Mouse (Mus musculus) liver, embryonic 16.5 days (tissue): Measurements from ENCODE around the gene Zhx3. TPM values are rescaled to one million over a fixed set of nuclear protein-coding genes. Genes with fewer than 3 reads are reported as not detected.

Experiments used
- ATAC-seq: fragments of 200-750 bp; cut with Nextera tagmentation; 2 replicates; pipeline ENCODE4 v1.8.0; 2017; ENCODE audit warnings: low read depth, mild to moderate bottlenecking, moderate number of reproducible peaks, moderate library complexity
- H3K27ac ChIP-seq: fragments of 300-500 bp; sonication (generic); 2 replicates; pipeline ENCODE4 v1.5.1; 2014; ENCODE audit warnings: mild to moderate bottlenecking, low read length
- H3K27me3 ChIP-seq: fragments of 300-500 bp; sonication (generic); 2 replicates; pipeline ENCODE4 v1.6.1; 2014; ENCODE audit warnings: low read depth, low read length, mixed read lengths; ENCODE audit not compliant: control insufficient read depth, insufficient read depth
- H3K36me3 ChIP-seq: fragments of 300-500 bp; sonication (generic); 2 replicates; pipeline ENCODE4 v1.6.1; 2014; ENCODE audit warnings: mild to moderate bottlenecking; ENCODE audit not compliant: control insufficient read depth, insufficient read depth
- H3K4me1 ChIP-seq: fragments of 300-500 bp; sonication (generic); 2 replicates; pipeline ENCODE4 v1.6.1; 2014; ENCODE audit warnings: low read depth, low read length, mixed read lengths; ENCODE audit not compliant: control insufficient read depth
- H3K4me2 ChIP-seq: fragments of 300-500 bp; sonication (generic); 2 replicates; pipeline ENCODE4 v1.6.1; 2014; ENCODE audit warnings: low read depth, low read length, mixed read lengths
- H3K4me3 ChIP-seq: fragments of 300-500 bp; sonication (generic); 2 replicates; pipeline ENCODE4 v1.5.1; 2014; ENCODE audit warnings: low read depth, mild to moderate bottlenecking, low read length
- H3K9ac ChIP-seq: fragments of 300-500 bp; sonication (generic); 2 replicates; pipeline ENCODE4 v1.6.1; 2014; ENCODE audit warnings: low read depth, low read length
- H3K9me3 ChIP-seq: fragments of 300-500 bp; sonication (generic); replicated peaks from 2 replicates; pipeline ENCODE4 v1.6.1; 2016; ENCODE audit warnings: low read length; ENCODE audit not compliant: control insufficient read depth
- WGBS: fragments of 180-500 bp; shearing (Covaris S2); extraction: QIAGEN DNeasy Blood & Tissue Kit; methylation state at CpG from one replicate; pipeline ENCODE4 v1.1.7; 2014; ENCODE audit not compliant: insufficient replicate concordance; 5-methylcytosine and 5-hydroxymethylcytosine counted together
- polyA plus RNA-seq: library from polyadenylated mRNA; unstranded; fragments of >200 nt; fragmentation: Nextera tagmentation; extraction: Ambion mirVana; gene quantifications from 2 replicates; pipeline ENCODE4 v1.2.1, GENCODE M21; 2015

Zhx3 gene
- polyA plus RNA-seq, 1 experiment from 2014 or later: 3.2 TPM

DNA sequence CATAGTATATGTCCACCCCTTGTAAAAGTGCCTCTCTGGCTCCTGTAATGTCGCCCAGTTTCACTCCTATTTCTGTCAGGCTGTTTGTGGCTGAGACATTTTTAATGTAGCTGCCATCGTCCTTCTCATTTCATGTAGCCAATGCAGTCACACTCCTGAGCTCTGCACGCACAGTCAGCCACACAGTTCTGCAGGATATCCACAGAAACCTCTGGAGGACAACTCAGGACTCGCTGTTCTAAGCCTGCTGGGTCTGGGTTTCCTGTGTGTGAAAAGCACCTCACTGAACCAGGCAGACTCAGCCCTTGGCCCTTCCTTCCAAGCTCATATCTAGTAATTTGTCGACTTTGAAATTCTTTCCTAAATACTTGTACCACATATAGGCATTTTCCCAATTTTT lies 148.3 kb downstream of the Zhx3 start:
- no peaks in the 10 kb centered on the region for H3K27me3 ChIP-seq
- no peak overlapping the region for H3K4me3 ChIP-seq
- H3K9ac ChIP-seq: no peak overlapping the region
- no peak overlapping the region for H3K4me2 ChIP-seq
- H3K36me3 ChIP-seq: peaks cover 46% of the 10 kb centered on the region
- H3K4me1 ChIP-seq: no peaks in the 10 kb centered on the region
- no peak overlapping the region for H3K27ac ChIP-seq
- WGBS: 82% methylated on average over 5 of the region's 5 CpGs
- no peak for ATAC-seq
- H3K9me3 ChIP-seq: no peaks in the 10 kb centered on the region

DNA sequence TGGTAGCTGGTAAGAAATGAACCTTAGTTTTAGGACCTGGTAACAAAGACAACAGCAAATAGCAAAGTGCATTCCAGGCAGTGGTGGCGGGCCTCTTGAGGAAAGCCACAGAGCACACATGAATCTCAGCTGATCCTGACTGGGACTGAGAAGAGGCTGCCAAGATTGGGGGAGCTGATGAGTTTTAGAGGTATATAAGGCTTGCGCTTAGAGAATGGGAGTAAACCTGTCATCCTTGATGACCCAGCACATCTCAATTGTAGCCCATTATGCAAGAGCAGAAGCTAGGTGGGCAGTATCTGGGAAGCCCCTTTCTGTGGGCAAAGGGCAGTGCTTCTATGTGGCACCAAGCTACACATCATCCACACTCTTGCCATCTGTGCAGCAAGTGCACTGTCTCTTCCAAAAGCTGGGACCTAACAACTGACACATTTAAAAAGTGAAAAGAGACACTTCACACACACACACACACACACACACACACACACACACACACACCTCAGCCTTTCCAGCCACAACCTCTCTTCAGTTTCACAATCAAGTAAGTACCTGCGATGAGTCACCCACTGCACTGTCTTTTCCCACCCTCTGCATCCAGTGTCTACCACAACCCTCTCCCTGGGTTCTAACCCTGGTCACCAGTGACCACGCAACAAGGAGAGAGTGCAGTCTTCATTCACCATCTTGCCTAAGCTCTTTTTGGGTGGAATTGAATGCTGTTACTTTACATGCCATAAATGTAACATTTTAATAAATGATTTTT lies 149.0 kb downstream of the Zhx3 start:
- Histone ChIP-seq H3K36me3 (peaks cover 52% of the 10 kb centered on the region), H3K9me3 (no peaks in the 10 kb centered on the region), H3K4me3 (no peak overlapping the region), H3K9ac (no peak overlapping the region), H3K27me3 (no peaks in the 10 kb centered on the region), H3K27ac (no peak overlapping the region), H3K4me2 (no peak overlapping the region), H3K4me1 (no peaks in the 10 kb centered on the region)
- ATAC-seq: no peak
- WGBS: 93% methylated on average over 4 of the region's 4 CpGs

DNA sequence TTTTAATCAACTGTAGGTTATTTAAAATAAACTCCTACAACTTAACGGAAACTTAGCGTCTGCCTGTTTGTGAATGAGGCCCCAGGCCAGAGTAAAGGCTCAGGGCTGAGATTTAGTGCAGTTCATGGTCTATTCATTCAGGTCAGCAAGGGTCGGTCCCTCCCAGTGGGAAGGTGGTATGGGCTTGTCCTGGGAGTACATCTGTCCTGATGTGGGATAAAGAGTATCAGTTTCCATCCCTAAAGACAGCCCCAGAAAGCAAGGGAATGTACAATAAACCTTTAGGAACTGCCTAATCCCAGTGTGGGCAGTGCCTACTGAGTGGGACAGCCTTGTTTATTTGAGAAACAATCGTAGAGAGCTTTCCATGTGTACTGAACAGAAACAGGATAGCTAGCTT lies 150.1 kb downstream of the Zhx3 start:
- 93% methylated on average over 4 of the region's 4 CpGs for WGBS
- ATAC-seq: no peak
- Histone ChIP-seq H3K27ac (no peak overlapping the region), H3K9me3 (no peaks in the 10 kb centered on the region), H3K4me3 (no peak overlapping the region), H3K27me3 (no peaks in the 10 kb centered on the region), H3K4me1 (no peaks in the 10 kb centered on the region), H3K9ac (no peak overlapping the region), H3K4me2 (no peak overlapping the region), H3K36me3 (peaks cover 62% of the 10 kb centered on the region)

DNA sequence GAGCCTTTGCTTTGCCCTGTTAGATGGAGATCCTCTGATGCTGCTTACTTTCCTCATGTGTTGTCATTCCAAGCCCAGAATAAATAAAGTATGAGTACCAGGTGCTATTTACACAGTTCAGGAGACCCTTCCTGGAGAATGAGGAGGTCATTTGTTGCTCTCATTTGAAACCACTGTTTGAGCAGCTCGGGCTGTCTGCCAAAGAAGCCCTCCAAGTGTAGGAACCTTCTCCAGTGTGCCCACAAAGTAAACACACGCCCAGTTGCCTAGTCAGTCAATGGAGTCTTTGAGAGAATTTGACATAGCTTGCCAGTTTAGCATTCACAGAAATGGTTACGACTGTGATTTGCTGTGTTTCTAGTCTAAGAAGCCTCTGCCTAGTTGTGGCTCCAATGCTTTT lies 154.0 kb downstream of the Zhx3 start:
- no peaks in the 10 kb centered on the region for H3K27me3 ChIP-seq
- no peak overlapping the region for H3K9ac ChIP-seq
- H3K9me3 ChIP-seq: no peaks in the 10 kb centered on the region
- H3K36me3 ChIP-seq: peaks cover 87% of the 10 kb centered on the region
- no peak overlapping the region for H3K4me3 ChIP-seq
- H3K4me1 ChIP-seq: no peaks in the 10 kb centered on the region
- ATAC-seq: no peak
- no peak overlapping the region for H3K4me2 ChIP-seq
- no peak overlapping the region for H3K27ac ChIP-seq
- WGBS: 86% methylated on average over 3 of the region's 3 CpGs

DNA sequence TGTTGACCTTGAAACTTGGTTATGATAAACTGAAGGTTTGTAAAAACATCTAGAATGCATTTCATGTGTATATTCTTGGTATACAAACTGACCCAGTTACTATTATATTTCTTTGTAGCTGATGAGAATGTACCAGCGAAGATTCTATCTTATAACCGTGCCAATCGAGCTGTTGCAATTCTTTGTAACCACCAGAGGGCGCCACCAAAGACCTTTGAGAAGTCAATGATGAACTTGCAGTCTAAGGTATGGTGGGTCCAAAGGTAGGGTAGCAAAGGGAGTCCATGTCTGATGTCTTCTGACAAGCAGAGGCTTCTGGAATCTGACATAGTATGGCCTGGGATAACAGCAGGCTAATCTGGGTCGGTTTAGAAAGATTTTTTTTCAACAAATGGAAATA lies 155.5 kb downstream of the Zhx3 start:
- 69% methylated on average over 5 of the region's 5 CpGs for WGBS
- H3K36me3 ChIP-seq: peaks cover 85% of the 10 kb centered on the region
- ATAC-seq: no peak
- no peaks in the 10 kb centered on the region for H3K27me3 ChIP-seq
- no peaks in the 10 kb centered on the region for H3K9me3 ChIP-seq
- no peak overlapping the region for H3K27ac ChIP-seq
- no peak overlapping the region for H3K4me3 ChIP-seq
- no peak overlapping the region for H3K9ac ChIP-seq
- H3K4me2 ChIP-seq: no peak overlapping the region
- no peaks in the 10 kb centered on the region for H3K4me1 ChIP-seq

DNA sequence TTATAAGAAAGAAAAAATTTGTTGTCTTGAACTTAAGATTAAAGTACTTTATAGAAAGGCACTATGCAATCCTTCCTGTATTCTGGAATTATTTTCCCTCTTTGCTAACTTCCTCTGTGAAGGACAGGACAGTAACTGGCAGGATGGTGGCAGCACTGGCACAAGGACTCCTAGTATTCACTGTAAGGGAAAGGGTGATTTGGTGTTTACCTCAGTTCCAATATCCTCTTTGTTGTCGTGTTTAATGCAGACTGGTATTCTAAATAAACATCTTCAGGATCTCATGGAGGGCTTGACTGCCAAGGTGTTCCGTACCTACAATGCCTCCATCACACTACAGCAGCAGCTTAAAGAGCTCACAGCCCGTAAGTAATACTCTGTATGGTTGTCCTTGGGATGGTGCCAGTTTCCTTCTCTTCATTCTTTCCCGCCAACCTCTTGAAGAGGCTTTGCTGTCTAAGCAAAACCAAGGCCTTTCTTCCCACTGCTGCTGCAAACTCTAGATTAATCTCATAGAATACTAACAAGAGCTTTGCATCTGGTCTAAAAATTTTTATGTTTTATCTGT lies 157.3 kb downstream of the Zhx3 start:
- no peak overlapping the region for H3K9ac ChIP-seq
- WGBS: 87% methylated on average over 4 of the region's 4 CpGs
- no peak overlapping the region for H3K27ac ChIP-seq
- H3K4me2 ChIP-seq: no peak overlapping the region
- no peak overlapping the region for H3K4me3 ChIP-seq
- no peak for ATAC-seq
- H3K9me3 ChIP-seq: no peaks in the 10 kb centered on the region
- no peaks in the 10 kb centered on the region for H3K4me1 ChIP-seq
- H3K27me3 ChIP-seq: no peaks in the 10 kb centered on the region
- peaks cover 85% of the 10 kb centered on the region for H3K36me3 ChIP-seq

DNA sequence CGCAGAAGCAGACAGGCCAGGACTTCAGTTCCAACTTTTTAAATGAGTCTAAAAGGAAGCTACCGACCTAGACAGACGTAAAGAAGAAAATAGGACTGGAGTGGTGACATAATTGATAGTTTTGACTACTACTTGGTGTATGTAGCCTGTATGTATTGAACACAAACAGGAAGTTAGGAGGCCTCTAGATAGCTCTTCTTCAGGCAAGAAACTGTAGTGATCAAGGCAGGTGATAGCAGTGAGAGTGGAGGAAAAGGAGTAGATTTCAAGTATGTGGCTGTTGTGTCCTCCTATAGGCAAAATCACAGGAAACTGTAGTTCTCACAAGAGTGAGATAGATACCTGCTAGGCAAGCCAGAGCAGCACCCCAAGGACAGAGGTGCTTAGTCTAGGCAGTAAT lies 165.1 kb downstream of the Zhx3 start:
- peaks cover 63% of the 10 kb centered on the region for H3K36me3 ChIP-seq
- 59% methylated on average over 3 of the region's 3 CpGs for WGBS

DNA sequence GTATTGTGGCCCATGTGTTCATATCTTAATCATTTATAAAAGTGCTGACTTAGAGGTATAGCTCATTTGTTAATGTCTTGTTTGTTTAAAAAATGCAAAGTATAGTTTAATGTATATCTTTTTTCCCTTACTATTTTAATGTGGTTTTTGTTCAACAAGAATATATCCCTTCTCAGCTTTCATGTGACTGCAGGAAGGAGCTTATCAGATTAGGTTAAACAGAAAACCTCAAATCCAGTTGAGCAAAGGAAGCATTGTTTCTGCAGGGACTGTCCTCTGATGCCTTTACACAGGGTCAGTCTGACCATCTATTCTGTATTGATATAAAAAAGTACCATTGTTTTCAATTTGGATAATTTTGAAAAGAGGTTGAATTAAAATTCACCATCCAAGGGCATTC lies 170.0 kb downstream of the Zhx3 start:
- Histone ChIP-seq H3K4me3 (no peak overlapping the region), H3K4me2 (no peak overlapping the region), H3K9ac (no peak overlapping the region), H3K27me3 (no peaks in the 10 kb centered on the region), H3K4me1 (no peaks in the 10 kb centered on the region), H3K36me3 (peaks cover 71% of the 10 kb centered on the region), H3K27ac (no peak overlapping the region), H3K9me3 (no peaks in the 10 kb centered on the region)
- no peak for ATAC-seq

More for the DNA sequence above, 165.1 kb downstream of the Zhx3 start:
- Histone ChIP-seq H3K4me3 (no peak overlapping the region), H3K27me3 (no peaks in the 10 kb centered on the region), H3K9ac (no peak overlapping the region), H3K4me2 (no peak overlapping the region), H3K4me1 (no peaks in the 10 kb centered on the region), H3K27ac (no peak overlapping the region), H3K9me3 (no peaks in the 10 kb centered on the region)
- no peak for ATAC-seq

DNA sequence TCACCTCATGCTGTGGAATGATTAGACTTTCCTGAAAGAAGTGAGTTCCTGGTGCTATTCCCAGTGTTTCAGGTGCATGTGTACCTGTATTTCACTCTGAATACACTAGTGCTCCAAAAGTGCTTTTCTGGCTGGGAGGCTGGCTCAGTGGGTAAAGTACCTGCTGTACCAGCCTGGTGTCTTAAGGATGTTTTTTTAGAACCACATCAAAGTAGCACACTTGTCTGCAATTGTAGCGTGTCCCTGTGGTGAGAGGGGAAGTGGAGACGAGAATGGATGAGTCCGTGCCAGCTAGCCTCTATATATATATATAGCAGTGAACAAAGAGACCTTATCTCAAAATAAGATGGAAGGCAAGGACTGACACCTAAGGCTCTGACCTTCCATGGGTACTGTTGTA lies 171.2 kb downstream of the Zhx3 start:
- Histone ChIP-seq H3K4me2 (no peak overlapping the region), H3K9me3 (no peaks in the 10 kb centered on the region), H3K27ac (no peak overlapping the region), H3K36me3 (peaks cover 71% of the 10 kb centered on the region), H3K9ac (no peak overlapping the region), H3K27me3 (no peaks in the 10 kb centered on the region), H3K4me3 (no peak overlapping the region), H3K4me1 (no peaks in the 10 kb centered on the region)
- ATAC-seq: no peak
- 72% methylated on average over 3 of the region's 3 CpGs for WGBS
